Mouse (Mus musculus): ENCODE data around the gene B4galnt2.

DNA sequence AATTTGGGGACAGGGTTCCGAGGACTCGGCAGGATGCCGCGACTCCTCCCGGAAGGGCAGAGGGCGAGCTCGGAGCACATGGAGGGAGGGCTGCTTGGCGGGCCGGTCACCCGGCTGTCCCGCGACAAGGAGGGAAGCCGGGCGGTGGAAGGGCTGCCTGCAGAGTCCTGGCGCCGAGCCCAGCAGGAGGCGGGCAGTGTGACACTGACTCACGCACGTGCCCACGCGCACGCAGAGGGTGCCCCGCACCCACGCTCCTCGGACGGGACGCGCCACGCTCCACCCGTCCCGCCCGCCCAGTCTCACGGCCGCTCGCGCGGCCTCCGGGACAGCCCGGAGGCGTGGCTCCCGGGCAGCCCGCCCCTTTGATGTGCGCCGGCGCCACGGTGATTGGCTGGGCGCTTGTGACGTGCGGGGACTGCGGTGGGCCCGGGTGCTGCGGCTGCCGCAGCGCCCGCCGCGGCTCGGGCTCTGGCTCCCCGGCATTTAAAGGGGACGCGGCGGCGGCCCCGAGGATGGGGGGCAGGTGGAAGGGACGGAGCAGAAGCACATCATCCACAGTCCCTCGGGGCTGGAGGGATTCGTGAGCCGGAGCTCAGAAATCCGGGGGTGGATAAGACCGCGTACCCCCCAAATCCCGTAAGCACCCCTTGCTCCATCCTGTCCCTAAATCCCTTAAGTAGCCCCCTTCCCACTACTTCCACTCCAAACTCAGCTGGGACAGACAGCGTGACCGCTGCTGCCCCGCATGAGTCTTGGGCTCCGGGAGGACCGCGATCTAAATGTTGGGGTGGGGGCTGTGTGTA, 90.4 kb downstream of the B4galnt2 start, which contains the start of gene Phospho1:
- TF ChIP-seq POLR2A (IDR thresholded peaks at IDR 0.05; ENCODE audit: low read depth, low read length) (peak; percentile 68), CTCF (IDR thresholded peaks at IDR 0.05; ENCODE audit: extremely low read depth, insufficient read length, insufficient replicate concordance, low read depth, low read length) (no peak)

Data from small intestine, adult 2 months (tissue).